ENCODE assay signal across 8 mouse cellular contexts in the genomic region with DNA sequence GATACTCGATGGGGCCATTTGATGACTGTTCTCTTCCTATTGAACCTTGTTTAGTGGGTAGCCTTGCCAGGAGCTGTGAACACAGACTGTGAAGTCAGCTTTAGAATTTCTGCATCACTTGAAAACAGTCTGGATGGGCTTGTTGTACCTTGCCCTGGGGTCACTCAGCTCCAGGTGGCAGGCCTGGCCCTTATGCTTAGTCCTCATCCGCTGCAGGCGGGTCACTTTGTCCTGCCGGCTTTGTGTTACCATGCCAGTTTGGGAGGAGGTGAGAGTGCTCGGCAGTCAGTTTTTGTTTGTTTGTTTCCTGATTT. TPM values are rescaled to one million over a fixed set of nuclear protein-coding genes. Genes with fewer than 3 reads are reported as not detected.
DNase-seq lines count a peak whose midpoint lies in the region; ATAC-seq and TF ChIP-seq lines count a peak whose summit lies in the region.

No protein-coding gene starts in this region.

- peak overlapping the region; percentile 94 for H3K9ac ChIP-seq in heart, embryonic 16.5 days (ENCODE audit: low read length)
- peak overlapping the region; percentile 85 for H3K9ac ChIP-seq in embryonic facial prominence, embryonic 11.5 days (replicated peaks; ENCODE audit: low read length)
- peak overlapping the region; percentile 85 for H3K9ac ChIP-seq in kidney, embryonic 14.5 days (ENCODE audit: low read depth, low read length)
- no peak overlapping the region for H3K9ac ChIP-seq in midbrain, postnatal 0 days (replicated peaks; ENCODE audit: low read length, poor library complexity, severe bottlenecking)

- intact Hi-C loops in left cerebral cortex, postnatal 10 days (cut with DNase I) = no loop called here

- no peaks in the 10 kb centered on the region for H3K27me3 ChIP-seq in heart, embryonic 16.5 days (ENCODE audit: control insufficient read depth, insufficient read depth, low read length)
- H3K27me3 ChIP-seq in embryonic facial prominence, embryonic 11.5 days (ENCODE audit: control insufficient read depth, insufficient read depth, low read length) = no peaks in the 10 kb centered on the region
- no peaks in the 10 kb centered on the region for H3K27me3 ChIP-seq in kidney, embryonic 14.5 days (ENCODE audit: control insufficient read depth, insufficient read depth, low read length)
- H3K27me3 ChIP-seq in midbrain, postnatal 0 days (ENCODE audit: insufficient read depth, low read length) = no peaks in the 10 kb centered on the region

- H3K4me2 ChIP-seq in heart, embryonic 16.5 days (ENCODE audit: low read depth, low read length) = peak overlapping the region; percentile 79
- H3K4me2 ChIP-seq in embryonic facial prominence, embryonic 11.5 days (ENCODE audit: low read depth, low read length) = peak overlapping the region; percentile 97
- peak overlapping the region; percentile 93 for H3K4me2 ChIP-seq in kidney, embryonic 14.5 days (replicated peaks; ENCODE audit: low read depth, low read length)
- peak overlapping the region; percentile 89 for H3K4me2 ChIP-seq in midbrain, postnatal 0 days (ENCODE audit: low read depth, low read length, poor library complexity, severe bottlenecking)

- peak overlapping the region; percentile 94 for H3K27ac ChIP-seq in heart, embryonic 16.5 days (ENCODE audit: low read length)
- no peak overlapping the region for H3K27ac ChIP-seq in embryonic facial prominence, embryonic 11.5 days (replicated peaks; ENCODE audit: low read depth, low read length)
- 0 out of 2 replicates have a peak overlapping the region, but pooled peaks have one; percentile 68 for H3K27ac ChIP-seq in kidney, embryonic 14.5 days (ENCODE audit: low read depth, low read length)
- no peak overlapping the region for H3K27ac ChIP-seq in midbrain, postnatal 0 days (ENCODE audit: low read depth, low read length)

- no peak for ATAC-seq in heart, embryonic 16.5 days (replicated peaks; ENCODE audit: extremely low read depth, insufficient read depth, low FRiP score)
- ATAC-seq in embryonic facial prominence, embryonic 11.5 days (replicated peaks; ENCODE audit: insufficient number of reproducible peaks, low FRiP score, low TSS enrichment, low read depth) = no peak
- ATAC-seq in kidney, embryonic 14.5 days (ENCODE audit: low FRiP score, low TSS enrichment) = no peak
- ATAC-seq in midbrain, postnatal 0 days (ENCODE audit: low FRiP score) = no peak

- no peak for TF ChIP-seq CTCF in midbrain, postnatal 0 days (IDR thresholded peaks at IDR 0.05)

- H3K4me3 ChIP-seq in heart, embryonic 16.5 days (ENCODE audit: low read length) = peak overlapping the region; percentile 86
- peak overlapping the region; percentile 73 for H3K4me3 ChIP-seq in embryonic facial prominence, embryonic 11.5 days (ENCODE audit: low read depth, low read length)
- H3K4me3 ChIP-seq in kidney, embryonic 14.5 days (ENCODE audit: low read length) = peak overlapping the region; percentile 81
- peak overlapping the region; percentile 52 for H3K4me3 ChIP-seq in midbrain, postnatal 0 days (ENCODE audit: low read depth, low read length)

- H3K36me3 ChIP-seq in heart, embryonic 16.5 days (ENCODE audit: control insufficient read depth, insufficient read depth) = peaks cover 5% of the 10 kb centered on the region
- no peaks in the 10 kb centered on the region for H3K36me3 ChIP-seq in embryonic facial prominence, embryonic 11.5 days (replicated peaks; ENCODE audit: control insufficient read depth, insufficient read depth, low read depth, low read length)
- peaks cover 19% of the 10 kb centered on the region; the same call in 1 of the 2 replicates for H3K36me3 ChIP-seq in kidney, embryonic 14.5 days (ENCODE audit: control insufficient read depth, insufficient read depth, low read length)
- 0 out of 2 replicates have a peak, but pooled peaks cover 5% of the 10 kb centered on the region for H3K36me3 ChIP-seq in midbrain, postnatal 0 days (ENCODE audit: insufficient read depth, low read length)

- H3K4me1 ChIP-seq in heart, embryonic 16.5 days (ENCODE audit: control insufficient read depth, insufficient read depth, low read length) = peaks cover 29% of the 10 kb centered on the region
- H3K4me1 ChIP-seq in embryonic facial prominence, embryonic 11.5 days (ENCODE audit: control insufficient read depth, insufficient read depth, low read length) = no peaks in the 10 kb centered on the region
- peaks cover 6% of the 10 kb centered on the region; the same call in 1 of the 2 replicates for H3K4me1 ChIP-seq in kidney, embryonic 14.5 days (ENCODE audit: control insufficient read depth, insufficient read depth, low read length)
- H3K4me1 ChIP-seq in midbrain, postnatal 0 days (ENCODE audit: insufficient read depth, low read length) = no peaks in the 10 kb centered on the region

- 33% methylated on average over 5 of the region's 5 CpGs for WGBS in heart, embryonic 16.5 days
- WGBS in embryonic facial prominence, embryonic 11.5 days = 17% methylated on average over 5 of the region's 5 CpGs
- 27% methylated on average over 5 of the region's 5 CpGs for WGBS in kidney, embryonic 14.5 days
- 25% methylated on average over 5 of the region's 5 CpGs for WGBS in midbrain, postnatal 0 days

- no peak for DNase-seq in heart, adult 18-20 months
- peak; percentile 12 for DNase-seq in embryonic facial prominence, embryonic 11.5 days (ENCODE audit: low spot score)
- no peak for DNase-seq in midbrain, postnatal 0 days (ENCODE audit: low spot score)
- no peak for DNase-seq in ovary, postnatal 14 days (ENCODE audit: low spot score)
- DNase-seq in frontal cortex, postnatal 14 days (ENCODE audit: low spot score in 2 of 2) = no peak
- no peak for DNase-seq in left cerebral cortex, postnatal 10 days (ENCODE audit: extremely low spot score in 1 of 2, low spot score in 2 of 2)

- peaks cover 2% of the 10 kb centered on the region; the same call in 1 of the 2 replicates for H3K9me3 ChIP-seq in heart, embryonic 16.5 days (replicated peaks; ENCODE audit: control insufficient read depth, low read length)
- H3K9me3 ChIP-seq in embryonic facial prominence, embryonic 11.5 days (replicated peaks; ENCODE audit: control insufficient read depth, low read length) = no peaks in the 10 kb centered on the region
- no peaks in the 10 kb centered on the region for H3K9me3 ChIP-seq in kidney, embryonic 14.5 days (ENCODE audit: control insufficient read depth, low read length)
- H3K9me3 ChIP-seq in midbrain, postnatal 0 days (ENCODE audit: low read length) = no peaks in the 10 kb centered on the region

RNA-seq across cellular contexts. Expression of a gene that starts 0.7 kb away (rescaled TPM):
- 97.7 and 107 TPM in 2 replicates for polyA plus RNA-seq in heart, embryonic 16.5 days (2015; fragmentation: Nextera tagmentation; extraction: Ambion mirVana)
- 10 to 100 TPM; 38.6 to 43.6 TPM for total RNA-seq in heart, adult 18-20 months (2021)
- 43.9 and 47.0 TPM in 2 replicates for polyA plus RNA-seq in embryonic facial prominence, embryonic 11.5 days (2014; fragmentation: Nextera tagmentation; extraction: Ambion mirVana)
- polyA plus RNA-seq in kidney, embryonic 14.5 days (2014; fragmentation: Nextera tagmentation; extraction: Ambion mirVana) = 60.2 and 65.4 TPM in 2 replicates
- total RNA-seq in midbrain, postnatal 0 days (2014; rRNA removed) = 14.5 and 18.2 TPM in 2 replicates
- polyA plus RNA-seq in midbrain, postnatal 0 days (2015; fragmentation: Nextera tagmentation; extraction: Ambion mirVana) = 31.1 and 34.1 TPM in 2 replicates
- total RNA-seq in left cerebral cortex, postnatal 10 days (2021) = 10 to 100 TPM in 1 of 2 experiments, 1 to 10 TPM in 1; 9.5 to 10.1 TPM

RNA-seq across cellular contexts. Expression of a gene that starts 30.3 kb away (rescaled TPM):
- 14.0 and 15.7 TPM in 2 replicates for polyA plus RNA-seq in heart, embryonic 16.5 days (2015; fragmentation: Nextera tagmentation; extraction: Ambion mirVana)
- total RNA-seq in heart, adult 18-20 months (2021) = 1 to 10 TPM; 3.7 to 4.1 TPM
- polyA plus RNA-seq in embryonic facial prominence, embryonic 11.5 days (2014; fragmentation: Nextera tagmentation; extraction: Ambion mirVana) = 41.5 and 42.5 TPM in 2 replicates
- polyA plus RNA-seq in kidney, embryonic 14.5 days (2014; fragmentation: Nextera tagmentation; extraction: Ambion mirVana) = 14.7 and 27.2 TPM in 2 replicates
- 57.3 and 57.6 TPM in 2 replicates for total RNA-seq in midbrain, postnatal 0 days (2014; rRNA removed)
- 34.4 and 35.9 TPM in 2 replicates for polyA plus RNA-seq in midbrain, postnatal 0 days (2015; fragmentation: Nextera tagmentation; extraction: Ambion mirVana)
- total RNA-seq in left cerebral cortex, postnatal 10 days (2021) = 10 to 100 TPM; 17.3 to 18.6 TPM

RNA-seq across cellular contexts. Expression of a gene that starts 36.5 kb away (rescaled TPM):
- 80.2 and 90.4 TPM in 2 replicates for polyA plus RNA-seq in heart, embryonic 16.5 days (2015; fragmentation: Nextera tagmentation; extraction: Ambion mirVana)
- 10 to 100 TPM; 14.5 to 20.7 TPM for total RNA-seq in heart, adult 18-20 months (2021)
- polyA plus RNA-seq in embryonic facial prominence, embryonic 11.5 days (2014; fragmentation: Nextera tagmentation; extraction: Ambion mirVana) = 59.8 and 61.1 TPM in 2 replicates
- polyA plus RNA-seq in kidney, embryonic 14.5 days (2014; fragmentation: Nextera tagmentation; extraction: Ambion mirVana) = 52.4 and 56.2 TPM in 2 replicates
- total RNA-seq in midbrain, postnatal 0 days (2014; rRNA removed) = 12.0 and 17.2 TPM in 2 replicates
- polyA plus RNA-seq in midbrain, postnatal 0 days (2015; fragmentation: Nextera tagmentation; extraction: Ambion mirVana) = 21.0 and 22.1 TPM in 2 replicates
- 10 to 100 TPM; 17.2 to 20.5 TPM for total RNA-seq in left cerebral cortex, postnatal 10 days (2021)

Comparison
In these comparisons a context has a peak if more than half of its experiments do, and no peak if none do; other contexts are left out.
1. H3K27ac ChIP-seq: peak in heart, embryonic 16.5 days (single experiment) and kidney, embryonic 14.5 days (single experiment); none in embryonic facial prominence, embryonic 11.5 days (single experiment) and midbrain, postnatal 0 days (single experiment).
2. Peak in every context shown above with its lines, with median percentiles within 50 percentile points of each other: H3K4me2 ChIP-seq and H3K4me3 ChIP-seq.